Mouse (Mus musculus): ENCODE measurements around the gene Sars.

Gene Sars

DNA sequence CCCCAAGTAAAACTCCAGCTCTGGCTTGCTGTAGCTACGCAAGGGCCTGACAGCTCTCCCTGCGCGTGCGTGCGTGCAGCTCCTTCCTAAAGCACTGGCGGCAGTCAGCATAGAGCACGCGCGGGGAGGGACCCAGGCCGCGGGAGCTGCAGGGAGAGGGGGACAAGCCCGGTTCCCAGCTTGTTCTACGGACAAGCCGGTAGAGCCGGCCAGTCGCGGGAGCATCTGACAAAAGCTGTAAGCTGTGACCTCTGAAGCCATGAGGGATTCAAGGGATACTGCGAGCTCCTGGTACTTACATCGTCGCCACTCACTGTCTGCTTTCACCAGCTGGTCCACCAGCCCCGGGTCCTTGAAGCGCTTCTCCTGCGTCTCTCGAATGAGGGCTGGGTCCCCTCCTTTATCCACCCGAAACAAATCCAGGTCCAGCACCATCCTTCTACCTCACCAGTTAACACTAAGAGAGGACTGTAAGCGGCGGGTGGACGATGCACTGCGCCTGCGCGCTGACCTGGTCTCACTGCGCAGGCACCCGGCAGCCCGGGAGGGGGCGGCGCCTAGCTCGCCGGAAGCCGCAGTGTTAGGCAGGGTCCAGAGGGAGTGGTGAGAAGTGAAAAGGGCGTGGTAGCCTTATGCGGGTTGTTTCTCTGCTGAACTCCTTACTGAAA, at the start of gene Sars:
Gene Sars (minus strand): TSS at position 512 of the 668 bp plus-strand sequence.
- peak; percentile 90 for DNase-seq (ENCODE audit: low read depth, low spot score)

DNA sequence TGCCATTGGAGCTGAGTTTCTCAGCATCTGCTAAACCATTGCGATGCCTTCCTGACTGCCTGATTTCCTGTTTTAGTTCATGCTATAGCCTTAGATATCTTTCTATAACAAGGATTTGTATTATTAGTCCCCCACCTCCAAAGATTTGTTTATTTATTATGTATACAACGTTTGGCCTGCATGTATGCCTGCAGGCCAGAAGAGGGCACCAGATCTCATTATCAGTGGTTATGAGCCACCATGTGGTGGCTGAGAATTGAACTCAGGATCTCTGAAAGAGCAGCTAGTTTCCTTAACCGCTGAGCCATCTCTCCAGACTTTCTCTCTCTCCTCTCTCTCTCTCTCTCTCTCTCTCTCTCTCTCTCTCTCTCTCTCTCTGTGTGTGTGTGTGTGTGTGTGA, 45.0 kb upstream of the Sars start:
- no peak for DNase-seq (ENCODE audit: low read depth, low spot score)

DNA sequence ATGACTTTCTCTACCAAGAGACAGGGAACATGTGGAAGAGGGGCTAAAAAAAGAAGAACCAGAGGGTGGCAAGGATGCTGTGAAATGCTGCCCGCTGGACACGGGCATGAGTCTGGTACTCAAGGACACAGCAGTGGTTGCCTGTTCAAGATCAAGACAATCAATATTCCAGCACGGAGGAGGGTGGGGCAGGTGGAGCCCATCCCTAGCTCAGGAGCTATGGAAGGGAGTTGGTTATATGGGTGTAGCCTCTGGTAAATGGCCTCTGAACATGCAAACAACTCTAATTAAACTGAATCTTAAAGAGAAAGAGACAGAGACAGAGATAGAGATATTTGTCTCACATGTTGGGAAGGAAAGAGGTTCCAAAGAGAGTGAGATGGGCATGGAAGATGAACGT, 39.7 kb upstream of the Sars start:
- no peak for DNase-seq (ENCODE audit: low read depth, low spot score)

DNA sequence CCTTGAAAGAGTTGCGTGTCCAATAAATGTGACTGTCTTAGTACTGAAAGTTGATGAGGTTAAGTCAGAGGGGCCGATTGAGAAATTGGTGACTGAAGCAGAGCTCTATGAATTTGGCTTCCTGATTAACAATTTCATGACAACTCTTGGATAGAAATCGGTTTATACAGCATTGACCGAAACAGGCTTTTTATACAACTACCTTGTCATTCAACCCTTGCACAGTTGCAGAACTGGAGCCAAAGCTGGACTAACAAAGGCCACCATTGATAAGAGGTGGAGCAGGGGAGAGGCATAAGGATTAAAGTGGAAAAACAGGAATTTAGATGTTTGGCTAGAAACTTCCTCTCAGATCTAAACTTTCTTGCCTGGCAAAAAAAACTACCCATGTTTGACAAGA, 33.8 kb upstream of the Sars start:
- no peak for DNase-seq (ENCODE audit: low read depth, low spot score)

DNA sequence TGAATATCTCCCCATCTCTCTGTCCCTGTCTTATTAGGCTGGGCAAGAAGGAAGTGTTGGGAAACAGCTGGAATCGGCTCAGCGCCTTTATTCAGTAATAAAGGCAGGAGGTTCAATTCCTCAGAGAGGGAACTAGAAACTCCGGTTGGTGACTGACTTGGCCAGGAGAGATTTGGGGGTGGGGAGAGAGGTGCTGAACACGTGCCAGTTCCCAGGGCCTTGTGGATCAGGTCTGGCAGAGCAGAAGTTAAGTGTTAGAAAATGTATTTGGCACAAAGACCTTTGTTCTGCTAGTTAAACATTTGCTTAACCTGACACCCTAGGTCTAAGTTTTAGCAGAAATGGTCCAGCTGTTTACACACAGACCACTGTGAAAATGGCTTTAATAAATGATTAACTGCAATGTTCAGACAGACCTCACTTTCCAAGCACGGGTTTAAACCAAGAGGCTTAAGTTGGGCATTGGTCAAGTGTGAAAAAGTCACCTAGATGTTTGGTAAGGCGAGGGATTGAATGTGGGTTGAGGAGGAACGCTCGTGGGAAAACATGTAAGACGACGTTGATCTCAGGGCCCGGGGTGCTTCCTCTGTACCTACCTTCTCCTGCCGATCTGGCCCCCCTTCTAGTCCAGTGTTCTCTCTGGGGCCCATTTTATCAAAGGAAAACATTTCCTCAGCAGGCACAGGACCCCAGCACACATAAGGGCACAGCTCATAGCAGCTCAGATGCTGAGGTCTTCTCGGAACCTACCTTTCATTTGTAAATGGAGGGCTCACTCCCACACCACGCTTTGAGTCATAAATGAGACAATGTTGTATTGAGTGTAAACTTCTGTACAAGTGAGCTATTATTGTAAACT, 32.0 kb upstream of the Sars start:
- no peak for DNase-seq (ENCODE audit: low read depth, low spot score)

DNA sequence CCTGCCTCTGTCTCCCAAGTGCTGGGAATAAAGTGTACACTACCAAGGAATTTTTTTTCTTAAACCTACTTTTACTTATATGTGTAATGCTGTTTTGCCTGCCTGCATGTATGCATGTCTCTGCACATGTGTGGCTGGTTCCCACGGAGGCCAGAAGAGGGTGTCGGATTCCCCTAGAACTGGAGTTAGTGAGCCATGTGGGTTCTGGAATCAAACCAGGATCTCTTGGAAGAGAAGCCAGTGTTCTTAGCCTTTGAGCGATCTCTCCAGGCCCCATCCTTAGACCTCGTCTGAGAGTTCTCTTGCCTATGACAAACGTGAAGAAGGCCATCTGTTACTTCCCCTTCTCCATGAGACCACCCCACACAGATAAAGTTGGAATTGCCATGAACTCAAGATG, 30.5 kb upstream of the Sars start:
- DNase-seq (ENCODE audit: low read depth, low spot score): no peak

DNA sequence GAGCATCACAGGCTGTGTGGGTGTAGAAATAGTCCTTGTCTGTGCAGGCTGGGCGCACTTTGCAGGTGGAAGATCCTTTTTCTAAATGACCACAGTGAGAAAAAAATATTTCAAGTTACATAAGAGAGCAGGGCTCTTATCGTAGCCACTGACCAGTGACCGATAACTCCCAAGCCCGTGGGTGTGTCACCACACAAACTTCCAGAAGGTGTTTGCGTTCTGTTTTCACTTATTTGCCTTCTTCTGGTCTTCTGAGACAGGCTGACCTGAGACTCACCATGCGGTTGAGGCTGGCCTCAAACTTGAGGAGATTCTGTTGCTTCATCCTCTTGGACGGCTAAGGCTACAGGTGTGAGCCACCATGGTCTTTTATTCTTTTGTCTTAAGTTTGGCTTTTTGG, 30.0 kb upstream of the Sars start:
- no peak for DNase-seq (ENCODE audit: low read depth, low spot score)

DNA sequence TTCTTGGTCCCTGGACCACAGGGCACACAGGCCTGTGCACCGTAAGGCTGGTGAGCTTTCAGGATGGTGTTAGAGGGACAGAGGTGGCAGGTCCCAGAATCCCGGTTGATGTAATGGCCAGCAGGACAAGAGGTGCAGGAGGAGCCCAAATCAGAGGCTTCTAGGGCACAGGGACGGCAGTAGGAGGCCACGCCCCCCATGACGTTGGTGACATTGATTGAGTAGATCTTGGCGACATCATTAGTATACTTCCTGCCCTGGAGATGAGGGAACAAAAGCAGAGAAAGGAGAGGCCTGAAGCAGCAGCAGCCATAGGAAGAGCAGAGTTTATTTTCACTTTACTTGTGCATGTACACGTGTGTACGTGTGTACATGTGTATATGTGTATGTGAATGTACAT, 22.8 kb upstream of the Sars start:
- no peak for DNase-seq (ENCODE audit: low read depth, low spot score)

DNA sequence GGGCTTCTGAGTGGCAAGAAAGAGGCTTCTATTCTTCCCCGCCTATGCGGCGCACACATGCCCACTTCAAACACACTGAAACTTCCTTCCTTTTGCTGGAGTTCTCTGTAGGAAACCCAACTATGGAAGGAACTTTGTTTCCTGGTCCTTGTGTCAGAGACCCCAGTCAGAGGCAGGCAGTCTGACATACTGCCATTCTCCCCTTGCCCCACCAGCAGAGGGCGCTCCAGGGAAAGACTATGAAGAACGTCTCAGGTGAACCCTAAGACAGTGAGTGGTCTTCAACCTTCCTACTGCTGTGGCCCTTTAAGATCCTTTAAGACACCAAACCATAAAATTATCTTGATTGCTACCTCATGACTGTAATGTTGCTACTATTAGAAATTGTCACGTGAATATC, 21.4 kb upstream of the Sars start:
- peak; percentile 38 for DNase-seq (ENCODE audit: low read depth, low spot score)

DNA sequence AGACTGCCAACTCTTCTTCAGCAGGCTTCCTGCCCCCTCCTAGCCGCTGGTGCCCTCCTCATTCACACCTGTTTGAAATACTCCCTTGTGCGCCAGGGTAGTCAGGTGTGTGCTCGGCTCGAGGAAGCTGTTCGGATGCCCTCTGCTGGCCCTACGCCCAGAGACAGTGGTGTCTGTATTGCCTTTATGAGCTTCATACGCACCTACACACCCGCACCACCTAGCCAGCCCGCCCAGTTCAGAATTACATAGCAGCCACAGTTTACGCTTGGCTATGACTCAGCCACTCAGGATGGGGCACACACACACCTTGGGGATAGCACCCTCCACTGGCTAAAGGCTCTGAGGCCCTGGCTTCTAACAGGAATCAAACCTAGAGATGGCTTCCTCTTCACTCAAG, 13.9 kb upstream of the Sars start:
- DNase-seq (ENCODE audit: low read depth, low spot score): no peak

DNA sequence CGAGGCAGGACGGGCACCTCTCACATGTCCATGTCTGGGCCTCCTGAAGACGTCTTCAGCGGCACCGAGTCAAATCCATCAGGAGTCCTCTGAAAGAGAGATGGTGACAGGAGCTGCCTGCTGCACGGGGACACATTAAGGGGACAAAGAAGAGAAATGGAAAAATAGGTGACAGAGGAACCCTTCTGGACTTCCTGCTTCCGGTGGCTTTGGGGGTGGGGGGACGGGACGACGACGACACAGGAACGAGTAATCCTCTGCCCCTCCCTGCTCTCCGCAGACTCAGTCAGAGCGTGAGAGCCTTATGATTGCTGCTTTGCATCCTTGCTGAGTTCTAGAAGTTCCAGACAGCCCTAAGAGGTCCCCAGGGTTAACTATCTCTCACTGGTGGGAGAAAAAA, 13.4 kb upstream of the Sars start:
- no peak for DNase-seq (ENCODE audit: low read depth, low spot score)

DNA sequence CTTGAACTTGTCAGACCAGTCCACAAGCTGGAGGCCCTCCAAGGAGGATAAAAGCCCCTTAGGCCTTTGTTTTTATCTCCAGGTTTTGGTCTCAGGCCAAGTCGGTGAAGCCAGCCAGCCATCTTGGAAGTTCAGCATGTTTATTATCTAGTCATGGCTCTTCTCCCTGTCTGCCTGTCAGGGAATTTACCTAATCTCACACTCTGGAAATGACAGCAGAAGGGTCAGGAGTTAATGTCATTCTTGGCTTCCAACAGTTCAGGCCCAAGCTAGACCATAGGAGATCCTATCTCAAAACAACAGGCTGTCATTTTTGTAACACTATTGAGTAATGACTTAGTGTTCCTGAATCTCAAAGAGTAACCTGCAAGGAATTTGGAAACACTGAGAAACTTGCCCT, 9.2 kb upstream of the Sars start:
- DNase-seq (ENCODE audit: low read depth, low spot score): no peak

DNA sequence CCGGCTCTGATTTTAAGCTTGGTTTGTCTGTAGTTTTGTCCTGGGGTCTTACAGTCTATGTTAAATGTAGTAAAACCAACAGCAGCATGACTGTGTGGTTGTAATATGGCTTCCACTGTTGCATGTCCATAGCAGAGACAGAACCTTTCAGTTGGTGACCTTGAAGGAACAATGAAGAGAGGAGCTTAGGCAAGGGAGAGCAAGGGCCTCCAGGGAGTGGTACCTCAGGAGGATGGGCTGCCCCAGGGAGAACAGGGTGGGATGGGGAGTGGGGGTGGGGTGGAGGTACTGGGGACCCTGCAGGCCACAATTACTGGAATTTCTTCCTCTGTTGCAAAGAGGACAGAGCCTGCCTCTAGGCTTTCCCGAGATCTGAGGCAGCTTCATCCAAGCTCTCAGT, 7.0 kb upstream of the Sars start:
- DNase-seq (ENCODE audit: low read depth, low spot score): no peak

DNA sequence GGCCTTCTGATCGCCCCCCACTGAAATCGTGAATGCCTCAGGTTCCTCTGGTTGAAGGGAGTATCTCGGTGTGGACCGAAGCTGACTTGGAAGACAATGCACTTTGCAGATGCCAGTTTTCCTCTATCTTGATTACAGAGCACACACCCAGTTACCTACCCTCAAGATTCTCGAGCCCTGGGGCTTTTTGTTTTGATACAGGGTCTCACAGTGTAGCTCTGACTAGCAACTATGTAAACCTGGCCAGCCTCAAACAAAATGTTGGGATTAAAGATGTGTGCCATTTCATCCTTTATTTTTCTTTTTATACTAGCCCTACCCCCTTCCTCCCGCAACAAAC, 327 bp upstream of the Sars start:
- no peak for DNase-seq (ENCODE audit: low read depth, low spot score)

DNA sequence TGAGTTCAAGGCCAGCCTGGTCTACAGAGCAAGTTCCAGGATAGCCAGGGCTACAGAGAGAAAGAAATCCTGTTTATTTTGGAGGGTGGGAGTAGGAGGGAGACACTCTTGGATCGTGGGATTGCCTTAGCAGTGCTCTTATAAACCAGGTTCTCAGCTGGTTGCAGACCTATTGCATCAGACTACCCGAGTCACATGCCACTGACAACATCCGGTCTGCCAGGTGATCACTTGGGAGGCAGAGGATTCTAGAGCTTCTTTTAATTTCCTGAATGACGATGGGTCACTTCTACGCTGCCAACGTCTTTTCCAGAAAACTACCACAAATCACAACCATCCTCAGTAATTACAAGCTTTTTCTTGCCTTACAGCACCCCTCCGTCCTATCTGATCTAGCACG, 980 bp downstream of the Sars start:
- DNase-seq (ENCODE audit: low read depth, low spot score): peak; percentile 72

DNA sequence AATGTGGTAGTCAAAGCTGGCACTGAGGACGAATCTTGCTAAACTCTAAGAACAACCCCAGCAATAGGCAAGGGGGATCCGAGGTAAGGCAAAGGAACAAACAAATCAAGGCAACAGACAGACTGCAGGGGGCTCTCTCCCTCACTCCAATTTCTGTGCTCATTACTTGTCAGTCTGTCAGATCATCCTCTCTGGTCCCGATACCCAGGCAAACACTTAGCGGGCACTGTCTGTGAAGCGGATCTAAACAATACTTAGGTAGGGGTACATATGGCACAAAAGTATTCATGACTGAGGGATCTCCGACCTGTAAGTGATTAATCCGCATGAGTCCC, 8.7 kb downstream of the Sars start:
- DNase-seq (ENCODE audit: low read depth, low spot score): no peak

DNA sequence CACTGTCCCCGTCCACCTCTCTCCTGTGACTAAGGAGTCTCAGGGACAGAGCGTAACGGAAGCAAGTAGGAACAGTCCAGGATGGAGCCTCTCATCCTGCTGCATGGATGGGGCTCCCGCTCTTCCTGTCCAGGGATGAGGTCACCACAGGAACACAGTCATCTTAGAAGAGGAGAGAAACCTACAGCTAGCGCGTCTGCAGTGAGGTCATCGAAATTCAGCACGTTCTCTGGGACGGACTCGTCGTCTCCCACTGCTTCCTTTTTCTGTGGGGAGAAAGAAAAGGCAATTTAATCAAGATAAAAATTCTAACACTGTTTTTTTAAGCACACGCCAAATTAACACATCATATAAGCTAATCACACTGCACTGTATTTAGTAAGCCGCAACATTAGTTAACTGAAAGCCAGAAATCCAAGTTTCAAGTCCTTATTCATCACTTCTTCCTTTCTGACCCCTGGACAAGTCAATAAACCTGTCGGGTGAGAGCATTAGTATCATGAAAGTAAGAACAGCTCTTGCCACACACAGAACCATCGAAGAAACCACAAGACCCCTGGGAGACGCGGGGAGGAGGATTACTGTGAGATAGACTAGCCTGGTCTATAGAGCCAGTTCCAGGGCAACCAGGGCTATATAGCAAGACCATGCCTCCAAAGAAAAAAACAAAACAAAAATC, 9.2 kb downstream of the Sars start:
- DNase-seq (ENCODE audit: low read depth, low spot score): no peak

DNA sequence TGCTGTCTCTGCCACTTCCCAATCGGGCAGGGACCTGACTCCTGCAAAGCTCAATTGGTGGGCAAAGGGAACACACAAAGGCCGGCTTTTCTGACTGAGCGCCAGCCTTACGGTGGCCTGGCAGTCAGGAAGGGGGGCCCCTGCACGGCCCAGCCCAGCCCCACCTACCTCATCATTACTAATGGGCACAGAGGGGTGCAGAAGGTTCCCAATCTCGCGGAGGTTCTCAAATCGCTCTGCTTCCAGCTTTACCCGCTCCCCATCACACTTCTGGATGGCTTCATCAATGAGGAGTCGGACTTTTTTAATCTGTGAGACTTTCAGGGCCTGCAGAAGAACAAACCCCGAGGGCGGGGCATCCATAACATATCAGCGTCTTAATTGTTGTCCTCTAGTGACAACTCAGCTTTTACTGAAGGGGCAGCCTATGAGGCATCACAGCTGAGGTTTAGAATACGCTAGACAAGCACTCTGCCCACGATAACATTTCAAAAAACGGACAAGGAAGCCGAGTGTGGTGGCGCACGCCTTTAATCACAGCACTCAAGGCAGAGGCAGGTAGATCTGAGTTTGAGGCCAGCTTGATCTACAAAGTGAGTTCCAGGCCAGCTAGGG, 11.0 kb downstream of the Sars start:
- no peak for DNase-seq (ENCODE audit: low read depth, low spot score)

DNA sequence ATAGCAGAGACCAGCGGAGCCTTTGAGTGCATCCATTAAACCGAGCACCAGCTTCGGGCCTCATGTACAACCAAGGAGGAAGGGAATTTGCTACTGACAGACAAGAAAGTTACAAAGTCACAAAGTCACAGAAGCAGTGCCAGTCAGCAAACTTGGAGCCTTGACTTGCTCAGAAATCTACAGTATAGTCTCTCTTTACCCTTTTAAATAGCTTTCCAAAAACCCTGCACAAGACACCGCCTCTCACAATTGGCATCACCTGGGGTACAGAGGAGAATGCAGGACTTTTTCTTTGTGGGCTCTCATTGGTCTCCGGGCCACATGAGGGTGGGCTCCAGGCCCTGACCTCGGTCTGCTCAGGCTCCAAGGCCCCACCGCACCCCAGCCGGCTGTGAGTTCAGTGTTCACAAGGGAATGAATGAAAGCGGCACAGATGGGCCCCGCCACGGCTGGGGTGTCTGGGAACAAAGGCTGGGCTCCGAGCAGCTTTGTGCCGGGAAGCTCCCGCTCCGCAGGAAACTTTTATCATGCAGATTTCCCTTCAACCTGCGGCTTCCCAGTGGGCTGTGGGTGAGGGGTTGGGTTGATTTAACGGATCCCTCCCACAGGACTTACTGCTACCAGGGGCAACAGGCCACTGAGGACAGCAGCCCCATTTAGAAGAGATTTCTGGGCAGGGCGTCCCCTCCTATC, 11.7 kb downstream of the Sars start:
- no peak for DNase-seq (ENCODE audit: low read depth, low spot score)

DNA sequence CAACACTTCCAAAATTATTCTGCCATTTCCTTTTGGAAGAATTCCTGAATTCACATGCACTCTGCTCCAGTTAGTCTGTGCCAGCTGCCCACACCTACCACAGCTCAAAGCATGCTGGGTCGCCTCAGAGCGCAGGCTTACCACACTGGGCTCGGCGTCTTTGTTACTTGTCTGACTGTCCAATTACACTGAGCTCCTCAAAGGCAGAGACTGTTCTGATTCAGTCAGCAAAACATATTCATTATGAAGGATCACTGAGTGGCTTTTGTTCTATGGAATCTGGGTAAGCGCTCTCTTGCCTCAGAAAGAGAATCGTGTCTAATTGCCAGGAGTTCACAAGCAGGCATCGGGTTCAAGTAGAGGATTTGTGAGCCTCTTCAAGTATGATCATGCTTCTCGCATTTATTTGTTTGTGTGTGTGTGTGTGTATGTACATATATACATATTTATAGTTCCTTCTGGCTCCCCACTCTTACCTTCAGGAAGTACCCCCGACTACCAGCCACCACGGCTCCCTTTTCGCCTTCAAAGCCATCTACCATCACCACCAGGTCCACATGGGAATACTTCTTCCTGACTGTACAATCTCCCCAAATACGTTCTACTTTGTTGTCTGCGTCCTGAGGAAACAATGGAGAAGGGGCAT, 12.3 kb downstream of the Sars start:
- no peak for DNase-seq (ENCODE audit: low read depth, low spot score)

DNA sequence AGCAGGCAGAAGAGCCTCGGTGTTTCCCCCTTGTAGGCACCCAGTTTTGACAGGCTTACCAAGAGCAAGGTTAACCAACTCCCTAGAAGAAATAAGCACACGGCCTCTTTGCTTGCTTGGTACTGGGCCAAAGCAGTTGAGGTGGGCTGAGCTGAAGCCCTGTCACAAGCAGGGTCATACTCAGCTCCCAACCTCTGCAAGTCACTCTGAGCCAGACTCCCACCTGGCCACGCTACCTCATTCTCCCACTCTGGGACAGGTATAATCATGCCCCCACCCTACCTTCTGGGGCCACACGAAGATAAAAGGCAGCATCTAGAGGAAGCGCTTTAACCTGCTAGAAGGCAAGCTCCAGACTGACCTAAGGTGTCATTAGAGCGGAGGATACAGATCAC, 19.4 kb downstream of the Sars start:
- no peak for DNase-seq (ENCODE audit: low read depth, low spot score)
